Mouse (Mus musculus) heart, adult 8-10 months (tissue): ENCODE results near the gene Rnf150. TPM values are rescaled to one million over a fixed set of nuclear protein-coding genes. Genes with fewer than 3 reads are reported as not detected.

Experiments
- total RNA-seq, 4 experiments: library from RNA; stranded (reverse); gene quantifications; 2 replicates each; pipeline ENCODE4 v1.2.4; 2022

Gene Rnf150
- total RNA-seq, 4 experiments from 2014 or later, result 10.9 to 16.0 (median 12.9) TPM

Other genes with a start within 250 kb of the Rnf150 start
- 10 to 100 TPM; 16.0 to 21.9 (median 18.1) TPM for gene Zfp330, start 89.2 kb upstream of the Rnf150 start, total RNA-seq